Mouse (Mus musculus): Measurements from ENCODE around the gene Mcmbp.

- TF ChIP-seq POLR2A (IDR thresholded peaks at IDR 0.05; ENCODE audit: control insufficient read depth, low read depth, low read length) (no peak), CTCF (IDR thresholded peaks at IDR 0.05; ENCODE audit: control insufficient read depth, insufficient read depth, insufficient replicate concordance, low read depth, low read length) (no peak)
Measured at GRCm38 (mm10) chr7:128689347-128689746, 50.9 kb downstream of the Mcmbp start.
